Mouse (Mus musculus) A20 (cell line): Measurements from ENCODE around the gene Klhdc8b.

ENCODE experiments used
- DNase-seq: peaks from one replicate; pipeline ENCODE4 v3.0.0-alpha.2; 2011; ENCODE audit warnings: low read depth, low spot score

Gene Klhdc8b

DNA sequence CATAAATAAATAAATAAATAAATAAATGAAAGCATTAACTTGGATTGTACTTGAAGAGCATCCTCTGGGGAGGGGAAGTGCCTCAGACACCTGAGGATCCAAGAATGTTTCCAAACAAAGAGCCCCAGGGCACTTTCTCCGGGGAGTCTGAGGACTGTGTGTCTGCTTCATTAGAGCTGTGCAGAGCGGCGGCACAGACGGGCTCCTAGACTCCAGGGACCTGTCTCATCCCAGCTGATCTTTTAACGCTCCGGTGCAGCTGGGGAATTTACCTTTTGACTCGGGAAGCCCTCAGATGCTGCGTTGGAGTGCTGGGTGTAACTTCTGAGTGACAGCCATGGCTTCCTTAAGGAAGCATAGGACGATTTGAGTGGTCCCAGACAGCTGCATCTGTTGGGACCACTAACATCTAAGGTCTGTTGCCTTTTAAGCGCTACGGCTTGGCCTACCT lies at the start of gene Klhdc8b:
Gene Klhdc8b, minus strand, starts transcription at position 401 of the 451 bp plus-strand sequence.
- DNase-seq = no peak

- no peak for DNase-seq
Measured at GRCm38 (mm10) chr9:108508776-108509175, 47.4 kb upstream of the Klhdc8b start.

DNA sequence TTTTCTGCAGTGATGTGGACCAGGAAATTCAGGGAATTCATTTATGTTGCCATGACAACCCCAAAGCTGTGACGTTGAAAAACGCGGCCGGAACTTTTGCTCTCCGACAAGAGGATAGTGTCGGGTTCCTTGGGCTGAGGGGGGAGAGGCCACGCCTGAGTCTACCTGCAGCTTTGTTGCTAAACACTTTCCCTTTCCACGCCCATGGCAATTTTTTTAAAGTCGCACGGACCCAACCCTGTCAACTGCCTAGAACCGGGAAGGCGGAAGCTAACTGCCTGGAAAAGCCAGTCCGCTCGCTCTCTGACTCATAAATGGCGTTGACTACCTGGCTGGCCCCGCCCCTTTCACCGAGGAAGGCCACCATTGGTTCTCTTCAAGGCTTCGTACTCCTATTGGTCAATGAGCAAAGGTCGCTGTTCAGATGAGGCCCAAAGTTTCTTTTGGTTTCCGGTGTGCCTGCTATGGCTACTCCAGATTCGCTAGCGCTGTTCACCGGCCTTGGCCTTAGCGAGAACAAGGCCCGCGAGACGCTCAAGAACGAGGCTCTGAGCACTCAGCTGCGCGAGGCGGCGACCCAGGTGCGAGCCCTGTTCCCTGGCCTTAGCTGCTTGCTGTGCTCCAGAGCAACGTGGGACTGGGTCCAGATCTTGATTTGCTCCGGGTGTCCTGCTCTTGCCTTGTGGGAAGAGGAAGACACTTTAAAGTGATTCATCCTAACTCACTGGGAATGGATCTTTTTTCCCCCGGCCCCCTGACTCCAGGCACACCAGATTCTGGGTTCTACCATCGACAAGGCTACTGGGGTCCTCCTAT lies 46.4 kb upstream of the Klhdc8b start, which contains the start of gene Qars:
Gene Qars, plus strand, starts transcription at position 88 of the 816 bp plus-strand sequence.
- DNase-seq = peak; percentile 98

GRCm38 (mm10) chr9:108506901-108507300 lies 45.5 kb upstream of the Klhdc8b start:
- no peak for DNase-seq

GRCm38 (mm10) chr9:108499943-108500342 lies 38.6 kb upstream of the Klhdc8b start:
- no peak for DNase-seq

DNA sequence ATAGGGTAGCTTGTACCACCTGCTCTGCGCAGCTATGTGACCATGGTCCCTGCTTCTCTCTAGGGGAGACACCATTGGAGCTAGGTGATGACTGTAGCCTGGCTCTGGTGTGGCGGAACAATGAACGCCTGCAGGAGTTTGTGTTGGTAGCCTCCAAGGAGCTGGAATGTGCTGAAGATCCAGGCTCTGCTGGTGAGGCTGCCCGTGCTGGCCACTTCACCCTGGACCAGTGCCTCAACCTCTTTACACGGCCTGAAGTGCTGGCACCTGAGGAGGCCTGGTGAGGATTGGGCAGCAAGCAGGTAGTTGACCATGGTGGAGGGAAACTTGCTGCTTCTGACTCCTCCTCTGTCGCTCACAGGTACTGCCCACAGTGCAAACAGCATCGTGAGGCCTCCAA lies 37.9 kb upstream of the Klhdc8b start:
- DNase-seq = no peak

DNA sequence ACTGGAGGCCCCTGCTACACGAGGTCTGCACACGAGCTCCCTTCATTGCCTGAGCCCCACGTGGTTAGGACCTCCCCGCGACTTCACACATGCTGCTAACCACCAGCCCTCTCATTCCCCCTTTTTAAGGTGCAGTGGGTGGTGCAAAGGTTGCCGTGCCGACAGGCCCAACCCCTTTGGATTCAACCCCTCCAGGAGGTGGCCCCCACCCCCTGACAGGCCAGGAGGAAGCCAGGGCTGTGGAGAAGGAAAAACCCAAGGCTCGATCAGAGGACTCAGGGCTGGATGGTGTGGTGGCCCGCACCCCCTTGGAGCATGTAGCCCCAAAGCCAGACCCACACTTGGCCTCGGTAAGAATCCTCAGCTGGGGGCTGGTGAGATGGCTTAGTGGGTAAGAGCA lies 33.5 kb upstream of the Klhdc8b start:
- no peak for DNase-seq

DNA sequence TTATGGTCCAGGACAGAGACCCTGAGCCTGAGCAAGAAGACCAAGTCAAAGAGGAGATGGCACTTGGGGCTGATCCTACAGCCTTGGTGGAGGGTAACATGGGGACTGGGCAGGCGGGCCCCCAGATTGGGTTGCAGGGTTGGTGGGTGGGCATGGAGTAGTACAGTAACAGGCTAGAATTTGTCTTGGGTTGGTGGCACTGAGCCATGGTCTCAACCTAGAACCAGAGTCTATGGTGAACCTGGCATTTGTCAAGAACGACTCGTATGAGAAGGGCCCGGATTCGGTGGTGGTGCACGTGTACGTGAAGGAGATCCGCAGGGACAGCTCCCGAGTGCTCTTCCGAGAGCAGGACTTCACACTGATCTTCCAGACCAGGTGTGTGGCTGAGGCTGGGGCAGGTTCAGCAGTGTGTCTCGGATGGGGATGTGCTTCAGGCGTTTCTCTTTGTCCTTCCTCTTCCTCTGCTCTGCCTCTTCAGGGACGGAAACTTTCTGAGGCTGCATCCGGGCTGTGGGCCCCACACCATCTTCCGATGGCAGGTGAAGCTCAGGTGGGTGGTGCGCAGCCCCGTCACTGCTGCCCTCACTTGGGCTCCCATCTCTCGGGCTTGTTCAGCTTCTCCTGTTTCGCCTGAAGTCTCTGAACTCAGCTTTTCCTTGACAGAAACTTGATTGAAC lies 32.9 kb upstream of the Klhdc8b start:
- DNase-seq = no peak

DNA sequence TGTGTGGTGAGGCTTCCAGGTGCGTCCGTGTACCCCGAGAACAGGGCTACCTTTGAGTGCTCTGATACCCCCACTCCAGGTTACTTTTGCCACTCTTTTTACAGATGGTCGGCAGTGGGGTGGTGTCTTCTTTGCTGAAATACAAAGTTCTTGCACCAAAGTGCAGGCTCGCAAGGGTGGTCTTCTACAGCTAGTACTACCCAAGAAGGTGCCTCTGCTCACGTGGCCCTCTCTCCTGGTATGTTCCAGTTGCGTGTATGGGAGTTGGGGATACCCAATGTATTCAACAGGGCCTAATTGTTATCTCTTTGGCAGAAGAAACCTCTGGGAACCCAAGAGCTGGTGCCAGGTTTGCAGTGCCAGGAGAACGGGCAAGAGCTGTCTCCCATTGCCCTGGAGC lies 31.9 kb upstream of the Klhdc8b start:
- no peak for DNase-seq

- no peak for DNase-seq
Measured at GRCm38 (mm10) chr9:108492043-108492750, 30.8 kb upstream of the Klhdc8b start.

GRCm38 (mm10) chr9:108491286-108491580 lies 29.9 kb upstream of the Klhdc8b start:
- DNase-seq = no peak

GRCm38 (mm10) chr9:108490559-108491285 lies 29.3 kb upstream of the Klhdc8b start, which contains the start of gene Usp19:
Gene Usp19, plus strand, starts transcription at chr9:108490602.
- peak; percentile 98 for DNase-seq

DNA sequence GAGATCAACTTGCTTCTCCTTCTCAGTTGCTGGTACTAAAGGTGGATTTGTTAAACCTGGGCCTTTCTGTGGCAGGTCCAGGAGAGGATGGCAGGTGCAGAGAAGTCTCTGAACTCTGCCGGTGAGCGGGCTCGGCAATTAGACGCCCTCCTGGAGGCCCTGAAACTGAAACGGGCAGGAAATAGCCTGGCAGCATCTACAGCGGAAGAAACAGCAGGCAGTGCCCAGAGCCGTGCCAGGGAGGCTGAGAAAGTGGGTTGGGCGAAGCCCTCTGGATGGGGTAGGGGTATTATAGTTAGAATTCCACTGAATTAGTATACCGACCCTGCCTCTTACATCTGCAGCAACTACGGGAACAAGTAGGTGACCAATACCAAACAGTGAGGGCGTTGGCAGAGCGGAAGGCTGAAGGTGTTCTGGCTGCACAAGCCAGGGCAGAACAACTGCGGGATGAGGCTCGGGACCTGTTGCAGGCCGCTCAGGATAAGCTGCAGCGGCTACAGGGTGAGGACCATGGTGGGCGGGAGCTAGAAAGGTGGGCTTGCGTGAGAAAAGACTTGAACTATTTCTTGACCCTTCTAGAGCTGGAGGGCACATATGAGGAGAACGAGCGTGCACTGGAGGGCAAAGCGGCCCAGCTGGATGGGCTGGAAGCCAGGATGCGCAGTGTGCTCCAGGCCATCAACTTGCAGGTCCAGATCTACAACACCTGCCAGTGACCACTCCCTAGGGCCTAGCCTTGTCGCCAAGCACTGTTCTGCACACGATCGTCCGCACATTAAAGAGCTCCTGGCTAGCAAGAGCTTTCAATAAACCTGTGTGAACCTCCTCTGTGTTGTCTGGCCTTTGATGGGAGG lies 28.5 kb upstream of the Klhdc8b start:
- peak; percentile 48 for DNase-seq

DNA sequence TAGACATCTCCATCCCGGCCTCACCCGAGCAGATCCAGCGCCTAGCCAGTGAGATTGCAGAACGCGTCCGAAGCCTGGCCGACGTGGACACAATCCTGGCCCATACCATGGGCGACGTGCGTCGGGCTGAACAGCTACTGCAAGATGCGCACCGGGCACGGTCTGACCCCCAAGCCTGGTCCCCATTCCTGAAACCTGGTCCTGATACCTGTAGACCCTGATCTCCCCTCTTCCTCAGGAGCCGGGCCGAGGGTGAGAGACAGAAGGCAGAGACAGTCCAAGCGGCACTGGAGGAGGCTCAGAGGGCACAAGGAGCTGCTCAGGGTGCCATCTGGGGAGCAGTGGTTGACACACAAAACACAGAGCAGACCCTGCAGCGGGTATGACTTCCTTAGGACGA lies 27.8 kb upstream of the Klhdc8b start:
- no peak for DNase-seq

GRCm38 (mm10) chr9:108488403-108488802 lies 27.0 kb upstream of the Klhdc8b start:
- DNase-seq = no peak

GRCm38 (mm10) chr9:108486973-108487530 lies 25.7 kb upstream of the Klhdc8b start:
- DNase-seq = no peak

DNA sequence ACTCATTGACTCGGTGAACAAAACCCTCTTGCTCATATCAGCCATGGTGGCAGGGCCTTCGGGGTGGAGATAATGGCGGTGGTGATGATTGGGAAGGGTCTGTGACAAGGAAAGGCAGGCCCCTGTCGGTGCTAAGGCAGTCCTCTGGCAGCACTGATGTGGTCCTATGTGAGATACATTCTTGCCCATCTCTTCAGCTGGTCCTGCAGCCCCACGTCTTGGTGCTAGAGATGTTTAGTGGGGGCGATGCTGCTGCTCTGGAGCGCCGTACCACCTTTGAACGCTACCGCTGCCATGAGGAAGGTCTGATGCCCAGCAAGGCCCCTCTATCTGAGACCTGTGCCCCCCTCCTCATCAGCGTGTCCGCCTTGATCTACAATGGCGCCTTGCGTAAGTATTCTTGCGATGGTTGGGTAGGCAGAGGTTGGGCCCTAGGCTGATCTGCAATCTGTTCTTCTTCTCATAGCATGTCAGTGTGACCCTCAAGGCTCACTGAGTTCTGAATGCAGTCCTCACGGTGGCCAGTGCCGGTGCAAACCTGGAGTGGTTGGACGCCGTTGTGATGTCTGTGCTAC lies 24.0 kb upstream of the Klhdc8b start:
- no peak for DNase-seq

- no peak for DNase-seq
Measured at GRCm38 (mm10) chr9:108484021-108484420, 22.6 kb upstream of the Klhdc8b start.

- no peak for DNase-seq
Measured at GRCm38 (mm10) chr9:108483051-108483790, 21.8 kb upstream of the Klhdc8b start.
